Mouse (Mus musculus): ENCODE measurements around the gene Abca2.

The Abca2 gene

DNA sequence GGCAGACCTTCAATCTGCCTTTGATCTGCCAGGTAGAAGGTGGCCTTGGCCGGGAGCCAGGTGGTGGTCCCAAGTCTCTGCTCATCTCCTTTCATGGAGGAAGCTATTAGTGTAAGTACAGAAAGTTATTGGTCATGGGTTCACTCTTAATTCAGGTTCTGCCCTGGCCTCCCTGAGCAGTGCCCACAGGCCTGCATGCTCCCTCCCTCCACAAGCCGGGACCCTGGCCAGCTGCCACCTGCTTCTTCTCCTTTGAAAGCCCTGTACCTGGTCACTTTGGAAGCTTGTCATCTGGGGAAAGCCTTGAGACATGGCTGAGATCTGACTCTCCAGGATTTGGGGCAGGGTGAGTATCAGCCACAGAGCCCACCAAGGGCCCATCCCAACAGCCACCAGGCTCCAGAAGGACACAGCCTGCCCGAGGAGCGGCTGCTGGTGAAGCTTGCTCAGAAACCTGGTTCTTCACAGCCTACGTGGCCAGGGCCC is 65.0 kb downstream of the Abca2 start, which contains the start of gene Lcn12:
Lcn12 (minus strand) TSS at position 436 of the 486 bp plus-strand sequence.
- DNase-seq (ENCODE audit: low spot score) = peak; percentile 51

DNA sequence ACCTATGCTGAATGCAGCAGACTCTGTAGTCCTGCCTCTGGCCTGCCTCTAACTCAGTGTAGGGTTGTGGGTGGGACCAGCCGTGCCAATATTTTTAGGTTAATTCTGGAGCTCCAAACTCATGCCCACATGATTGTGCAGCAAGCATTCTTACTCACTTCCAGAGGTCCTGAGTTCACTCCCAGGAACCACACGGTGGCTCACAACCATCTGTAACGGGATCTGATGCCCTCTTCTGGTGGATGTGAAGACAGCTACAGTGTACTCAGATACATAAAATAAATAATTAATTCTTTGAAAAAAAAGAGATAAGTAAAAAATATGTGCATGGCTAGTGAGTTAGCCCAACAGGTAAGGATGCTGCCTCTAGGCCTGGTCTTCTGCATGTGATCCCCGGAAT is 68.0 kb downstream of the Abca2 start:
- DNase-seq (ENCODE audit: low spot score) = no peak

Data from testis, postnatal 10 days (tissue).